Mouse (Mus musculus): Measurements from ENCODE around the gene Alg9. TPM values are rescaled to one million over a fixed set of nuclear protein-coding genes. Genes with fewer than 3 reads are reported as not detected.

The Alg9 gene
- 10 to 100 TPM; 15.0 to 16.3 TPM for total RNA-seq (2021)
- long read RNA-seq, experiment 1, transcript Alg9-201 (15 exons, 2,873 nt) = major isoform, 19 of 29 reads
- long read RNA-seq, experiment 1, partial matches to known transcripts = 0 of 29 reads
- long read RNA-seq, experiment 1, other reads (novel, unspliced or antisense) = 7 of 29 reads
- long read RNA-seq, experiment 2, transcript Alg9-201 (15 exons, 2,873 nt) = major isoform, 17 of 29 reads
- long read RNA-seq, experiment 2, partial matches to known transcripts = 1 of 29 reads
- long read RNA-seq, experiment 2, other reads (novel, unspliced or antisense) = 9 of 29 reads

DNA sequence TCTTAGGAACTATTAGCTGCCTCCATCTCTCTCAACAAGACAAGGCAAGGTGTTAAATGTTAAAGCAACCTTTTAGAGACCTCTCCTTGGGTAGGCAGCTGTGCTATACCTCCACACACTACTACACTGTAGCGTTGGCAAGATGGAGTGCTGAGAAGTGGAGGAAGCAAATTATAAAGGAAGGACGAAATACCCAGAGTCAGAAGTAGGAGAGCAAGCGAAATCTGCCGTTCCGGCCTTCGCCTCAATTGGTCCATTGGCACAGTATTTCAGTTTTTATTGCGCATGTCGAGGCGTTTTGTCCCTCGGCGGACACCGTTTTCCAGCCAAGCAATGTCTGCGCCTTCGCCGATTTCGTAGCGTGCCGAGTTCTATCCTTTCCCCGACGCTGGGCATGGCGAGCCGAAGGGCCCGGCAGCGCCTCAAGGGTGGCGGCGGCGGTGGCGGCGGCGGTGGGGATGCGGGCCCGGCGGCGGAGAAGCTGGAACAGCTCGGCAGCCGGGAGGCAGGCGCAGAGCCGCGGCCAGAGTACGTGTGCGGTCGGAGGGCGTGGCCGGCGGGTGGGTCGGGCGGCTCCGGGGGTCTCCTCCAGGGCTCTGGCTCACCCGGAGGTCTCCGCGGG is at the start of gene Alg9, which contains the start of gene 1110032A03Rik:
Alg9 (plus strand) TSS at position 29 of the 622 bp plus-strand sequence.
1110032A03Rik (minus strand) TSS at position 530 of the 622 bp plus-strand sequence.
- DNase-seq (ENCODE audit: low spot score in 2 of 2) = peak; percentile 80 to 92

DNA sequence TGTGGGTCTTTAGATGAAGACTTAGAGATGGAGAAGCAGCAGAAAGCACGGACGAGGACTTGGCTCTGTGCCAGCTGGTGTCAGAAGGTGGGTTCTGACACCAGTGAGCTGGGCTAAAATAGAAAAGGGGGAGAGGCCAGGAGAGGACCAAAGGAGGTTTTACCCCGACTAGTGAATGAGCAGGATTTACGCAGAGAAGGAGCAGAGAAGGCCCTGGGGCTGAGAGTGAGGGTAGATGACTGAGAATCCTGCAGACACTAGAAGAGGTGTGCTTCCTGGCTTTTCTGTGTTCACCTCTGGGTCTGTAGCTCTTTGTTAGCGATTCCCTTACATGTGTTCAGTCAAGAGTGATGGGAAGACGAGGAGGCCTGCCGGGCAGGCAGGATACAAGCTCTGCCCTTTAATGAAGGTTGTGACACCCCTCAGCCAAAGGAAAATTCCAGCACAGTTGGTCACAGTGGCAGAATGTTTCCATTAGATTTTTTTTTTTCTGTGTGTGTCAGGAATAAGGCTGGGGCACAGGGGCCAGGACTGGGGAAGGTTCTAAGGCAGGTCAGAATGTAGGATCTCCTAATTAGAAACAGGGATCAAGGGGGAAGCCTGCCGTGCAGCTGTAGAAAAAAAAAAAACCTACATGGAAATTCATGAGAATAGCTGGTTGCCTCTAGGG is 48.8 kb upstream of the Alg9 start:
- DNase-seq (ENCODE audit: low spot score in 2 of 2) = no peak

DNA sequence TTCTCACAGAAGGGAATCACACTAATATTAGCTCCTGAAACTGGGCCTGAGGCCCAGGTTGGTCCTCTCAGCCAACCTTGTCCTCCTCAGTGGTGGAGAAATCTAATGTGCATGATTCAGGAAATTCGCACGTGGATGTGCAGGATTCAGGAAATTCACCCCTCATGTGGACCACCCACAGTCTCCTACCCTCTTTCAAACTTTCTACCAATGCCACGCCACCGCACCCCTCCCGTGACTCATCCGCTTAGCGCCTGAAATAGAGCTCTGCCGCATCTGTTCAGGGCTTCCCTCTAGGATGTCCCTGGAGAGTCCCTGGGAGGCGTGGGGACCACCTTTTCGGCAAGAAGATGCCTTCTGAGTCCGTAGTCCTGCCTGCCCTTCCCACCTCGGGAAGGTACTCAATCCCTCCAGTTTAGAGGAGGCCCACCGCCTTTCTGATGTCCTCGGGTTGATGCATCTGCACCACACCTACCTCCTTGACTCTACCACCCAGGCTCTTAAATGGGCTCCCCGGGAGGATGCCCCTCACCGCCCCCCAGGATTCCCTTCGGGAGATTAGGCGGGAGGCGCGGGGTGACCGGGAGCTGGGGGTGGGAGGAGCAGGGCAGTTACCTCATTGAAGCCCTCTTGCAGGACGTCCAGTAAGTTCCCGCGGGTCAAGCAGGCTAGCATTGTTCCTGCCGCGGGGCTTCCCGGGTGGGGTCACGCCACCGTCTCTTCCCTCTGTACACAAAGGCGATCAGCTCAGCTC is 47.5 kb upstream of the Alg9 start:
- no peak for DNase-seq (ENCODE audit: low spot score in 2 of 2)

DNA sequence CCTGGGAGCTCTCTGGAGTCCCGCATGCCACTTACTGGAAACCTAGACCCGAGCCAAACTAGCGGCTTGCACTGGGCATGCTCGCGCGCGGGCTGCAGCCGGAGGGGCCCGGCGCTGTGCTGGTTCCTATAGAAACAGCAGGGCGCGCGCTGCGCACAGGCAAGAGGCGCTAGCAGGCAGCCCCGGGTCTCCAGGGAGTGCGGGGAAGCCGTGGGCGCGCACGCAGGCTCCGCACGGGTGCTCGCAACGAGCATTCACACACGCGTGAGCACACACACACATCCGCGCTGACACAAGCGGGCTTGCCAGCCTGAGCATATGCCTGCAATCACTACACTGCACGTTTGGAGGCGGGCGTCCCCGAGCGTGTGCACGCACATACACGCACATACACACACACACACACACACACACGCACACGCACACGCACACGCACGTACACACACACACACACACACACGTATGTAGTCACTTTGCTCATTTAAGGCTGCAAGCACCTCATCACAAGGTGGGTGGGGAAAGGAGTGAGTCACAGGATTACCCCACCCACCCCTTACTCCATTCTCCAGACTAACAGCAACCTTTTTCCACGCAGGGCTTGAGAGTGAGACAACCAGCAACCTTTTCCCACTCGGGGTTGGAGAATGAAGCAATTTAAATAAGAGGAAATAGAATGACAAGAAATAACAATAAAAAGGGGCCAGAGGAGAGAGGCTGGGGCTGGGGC is 46.7 kb upstream of the Alg9 start:
- peak; percentile 64 to 81 for DNase-seq (ENCODE audit: low spot score in 2 of 2)

DNA sequence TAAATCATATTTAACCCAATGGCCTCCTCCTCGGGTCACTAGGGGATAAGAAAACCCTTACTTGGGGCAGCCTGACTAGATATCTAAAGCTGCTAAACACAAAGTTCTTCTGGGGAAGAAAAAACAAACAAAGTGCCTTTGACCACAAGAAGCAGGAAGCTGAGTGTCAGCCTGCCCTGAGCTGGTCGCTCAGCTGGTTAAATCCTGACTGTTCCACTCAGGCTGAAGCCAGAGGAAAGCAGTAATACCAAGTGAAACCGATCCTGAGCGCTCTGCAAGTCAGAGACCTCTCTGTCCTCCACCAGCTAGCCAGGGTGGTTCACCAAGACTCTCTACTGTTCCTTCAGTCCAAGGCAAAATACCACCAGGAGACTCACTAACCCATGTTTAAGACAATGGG is 45.2 kb upstream of the Alg9 start:
- no peak for DNase-seq (ENCODE audit: low spot score in 2 of 2)

DNA sequence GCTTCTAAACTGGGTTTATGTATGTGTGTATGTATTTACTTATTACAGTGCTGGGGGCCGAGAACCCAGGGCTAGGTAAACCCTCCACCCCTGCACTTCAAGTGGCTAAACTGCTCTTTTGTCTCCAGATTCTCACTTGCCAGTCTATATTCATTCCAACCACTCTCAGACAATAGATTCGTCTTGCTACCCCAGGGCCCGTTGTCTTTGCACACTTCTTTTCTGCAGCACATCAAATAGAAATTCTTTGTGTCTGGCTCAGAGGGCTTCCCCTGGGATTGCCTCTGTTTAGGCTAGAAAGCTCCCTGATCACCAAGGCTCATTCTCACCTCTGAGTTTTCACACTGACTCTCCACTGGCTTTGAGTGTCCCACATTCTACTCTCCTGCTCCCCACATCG is 42.3 kb upstream of the Alg9 start:
- no peak for DNase-seq (ENCODE audit: low spot score in 2 of 2)

DNA sequence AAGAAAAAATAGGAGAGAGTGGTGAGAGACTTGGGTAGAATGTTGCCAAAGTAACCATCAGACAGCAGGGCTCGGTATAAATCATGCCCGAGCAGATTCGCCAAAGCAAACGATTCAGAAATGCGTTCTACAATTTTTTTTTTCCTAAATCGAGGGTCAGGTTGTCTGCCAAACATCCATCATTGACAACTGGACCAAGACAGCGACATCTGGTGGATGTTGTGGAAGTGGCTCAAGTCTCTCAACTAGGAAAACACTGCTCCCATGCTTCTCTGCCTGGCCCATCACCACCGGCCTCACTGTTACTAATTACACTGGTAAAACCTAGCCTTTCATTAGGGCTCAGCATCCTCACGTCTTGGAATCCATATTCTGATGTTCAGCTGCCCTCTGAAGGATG is 39.8 kb upstream of the Alg9 start:
- DNase-seq (ENCODE audit: low spot score in 2 of 2) = peak in 1 of 2 experiments; percentile 47

DNA sequence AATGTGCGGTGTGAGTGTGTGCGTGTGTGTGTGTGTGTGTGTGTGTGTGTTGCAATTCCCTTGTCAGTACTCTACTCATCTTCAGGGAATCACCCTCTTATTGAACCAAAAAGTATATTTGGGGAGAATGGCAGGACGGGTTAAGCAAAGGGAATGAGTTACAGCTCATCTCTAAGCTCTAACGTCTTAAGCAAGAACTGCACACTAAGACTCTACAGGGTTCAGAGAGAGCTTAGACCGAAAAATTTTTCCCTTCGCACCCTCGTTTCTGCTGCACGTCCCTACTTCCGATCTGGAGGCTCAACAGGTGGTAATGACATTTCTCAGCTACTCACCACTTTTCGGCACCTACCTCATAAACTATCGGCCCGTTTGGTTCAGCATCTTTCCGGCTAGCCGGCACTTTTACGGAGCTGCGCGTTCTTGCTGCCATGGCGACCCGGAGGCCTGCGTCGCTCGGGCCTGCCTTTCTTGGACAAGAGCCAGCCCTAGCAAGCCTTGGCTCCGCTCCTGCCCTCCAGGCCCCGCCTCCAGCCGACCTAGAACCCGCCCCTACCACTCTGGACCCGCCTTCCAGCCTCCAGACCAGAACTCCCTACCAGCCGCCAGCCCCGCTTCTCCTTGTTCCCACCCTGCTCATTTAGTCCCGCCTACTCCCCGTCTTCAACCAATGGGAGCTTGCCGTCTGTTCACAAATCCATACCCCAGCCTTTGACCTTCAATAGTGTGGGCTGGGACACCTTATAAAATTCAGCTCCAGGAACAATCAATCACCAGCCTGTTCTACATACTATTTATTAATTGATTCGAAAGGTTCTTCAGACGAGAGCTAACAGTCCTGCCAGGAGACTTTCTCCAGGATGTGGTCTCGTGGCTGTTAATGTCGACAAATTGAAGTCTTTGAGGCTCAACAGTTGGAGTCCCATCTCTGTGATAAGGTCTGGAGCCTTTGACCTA is 35.6 kb upstream of the Alg9 start, which contains the start of gene Dixdc1:
Dixdc1 (minus strand) TSS at position 604 of the 957 bp plus-strand sequence.
- peak; percentile 89 to 91 for DNase-seq (ENCODE audit: low spot score in 2 of 2)

DNA sequence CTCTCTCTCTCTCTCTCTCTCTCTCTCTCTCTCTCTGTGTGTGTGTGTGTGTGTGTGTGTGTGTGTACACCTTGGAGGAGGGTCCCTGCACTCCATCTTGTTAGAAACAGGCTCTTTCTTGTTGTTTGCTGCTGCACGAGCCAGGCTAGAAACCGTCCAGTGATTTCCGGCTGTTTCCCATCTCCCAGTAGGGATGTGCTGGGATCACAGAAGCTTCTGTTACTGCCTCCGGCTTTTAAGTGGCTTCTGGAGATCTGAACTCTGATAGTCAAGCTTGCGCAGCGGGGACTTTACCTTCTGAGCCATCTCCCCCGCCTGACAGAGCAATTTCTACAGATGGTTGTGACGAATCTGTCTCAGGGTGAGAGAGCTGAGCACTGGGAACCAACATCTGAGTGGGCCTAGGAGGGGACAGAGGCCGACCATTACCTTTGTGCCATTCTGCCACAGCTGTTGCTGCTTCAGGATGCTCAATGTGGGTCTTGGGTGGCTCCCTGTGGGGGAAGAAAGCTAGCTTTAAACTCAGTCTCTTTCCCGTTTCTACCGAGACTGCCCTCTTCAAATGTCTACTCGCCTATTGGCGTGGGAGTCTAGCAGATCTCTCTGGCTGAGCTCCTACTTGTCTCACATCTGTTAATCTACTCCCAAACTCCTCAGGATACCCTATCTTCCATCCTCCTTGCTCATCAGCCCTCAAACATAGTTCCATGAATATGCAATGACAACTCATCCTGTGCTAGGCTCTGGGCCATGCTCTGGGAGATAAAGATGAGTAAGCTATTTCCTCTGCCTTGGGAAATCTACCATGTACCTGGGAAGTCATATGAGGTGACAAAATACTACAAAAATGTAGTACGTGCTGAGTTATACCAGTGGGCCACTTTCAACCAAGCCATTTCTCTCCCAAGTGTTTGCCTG is 33.7 kb upstream of the Alg9 start:
- no peak for DNase-seq (ENCODE audit: low spot score in 2 of 2)

DNA sequence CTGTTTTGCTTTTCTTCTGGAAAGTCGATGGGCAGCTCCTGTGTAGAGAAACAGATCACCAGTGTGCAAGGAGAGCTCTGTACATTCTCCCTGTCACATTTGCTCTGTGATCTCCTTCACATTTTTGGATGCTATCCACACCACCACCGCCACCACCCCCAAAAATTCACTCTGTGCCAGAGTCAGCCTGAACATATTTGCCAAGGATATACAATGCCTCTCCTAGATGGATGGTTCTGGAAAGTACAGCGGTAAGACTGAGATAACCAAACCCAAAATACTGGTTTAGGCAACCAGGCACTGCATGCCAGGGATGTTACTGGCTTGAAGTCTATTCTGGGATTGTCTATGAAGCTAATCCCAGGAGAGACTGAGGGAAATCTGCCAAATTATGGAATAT is 32.6 kb upstream of the Alg9 start:
- DNase-seq (ENCODE audit: low spot score in 2 of 2) = no peak

DNA sequence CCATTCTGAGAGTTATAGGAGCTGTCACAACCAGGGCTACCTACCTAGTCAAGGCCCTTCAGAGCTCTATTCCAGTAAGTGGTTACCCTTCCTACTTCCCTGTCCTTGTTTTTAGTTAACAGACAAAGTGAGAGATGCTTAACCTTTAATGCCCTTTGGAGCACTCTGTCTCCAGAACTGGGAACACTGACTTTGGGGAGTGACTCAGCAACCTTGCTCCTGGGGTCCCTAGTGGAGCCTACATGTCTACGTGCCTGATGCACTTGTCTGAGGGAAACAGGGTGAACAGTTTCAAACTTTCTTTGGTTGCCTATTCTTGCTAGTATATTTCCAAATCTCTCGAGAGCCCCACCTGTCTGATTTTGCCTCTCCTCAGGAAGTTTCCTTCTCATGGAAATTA is 32.1 kb upstream of the Alg9 start:
- DNase-seq (ENCODE audit: low spot score in 2 of 2) = no peak

DNA sequence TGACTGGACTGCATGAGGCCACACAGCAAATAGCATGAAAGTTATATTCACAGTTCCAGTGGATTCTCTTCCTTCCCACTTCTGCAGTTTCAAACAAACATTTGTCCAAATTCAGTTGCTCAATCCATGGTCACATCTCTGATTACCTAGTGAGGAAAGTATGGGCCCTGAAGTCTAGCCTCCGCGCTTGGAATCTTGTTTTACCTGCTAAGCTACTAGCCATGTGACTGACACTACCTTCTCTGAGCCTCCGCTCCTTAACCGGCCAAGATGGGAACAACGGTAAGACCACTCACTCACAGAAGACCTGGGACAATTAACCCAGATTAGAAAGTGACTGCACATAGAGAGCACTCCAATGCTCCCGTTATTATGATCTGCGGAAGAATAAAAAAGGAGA is 29.0 kb upstream of the Alg9 start:
- no peak for DNase-seq (ENCODE audit: low spot score in 2 of 2)

DNA sequence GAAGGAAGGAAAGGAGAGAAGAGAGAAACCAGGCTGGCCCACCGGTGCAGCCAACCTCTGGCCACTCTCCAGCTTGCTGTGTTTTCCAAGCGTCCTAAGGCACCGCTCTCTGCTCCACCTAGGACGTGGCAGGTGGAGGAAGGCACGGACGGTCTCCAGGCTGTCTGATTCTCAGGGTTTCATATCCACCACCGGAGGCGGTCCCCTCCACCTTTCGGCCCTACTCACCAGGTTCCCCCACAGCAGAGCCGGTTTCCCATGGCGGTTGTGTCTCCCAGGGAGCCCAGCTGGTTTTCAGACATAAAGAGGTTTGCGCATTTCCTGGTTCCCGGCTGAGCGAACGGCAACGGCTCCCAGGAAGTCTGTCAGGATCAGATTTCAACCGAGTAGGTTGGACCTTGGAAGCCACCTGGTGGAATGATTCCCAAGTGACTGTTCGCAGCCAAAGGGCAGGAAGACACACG is 28.6 kb upstream of the Alg9 start, which contains the start of gene 2310030G06Rik:
2310030G06Rik (minus strand) TSS at position 323 of the 464 bp plus-strand sequence.
- no peak for DNase-seq (ENCODE audit: low spot score in 2 of 2)

DNA sequence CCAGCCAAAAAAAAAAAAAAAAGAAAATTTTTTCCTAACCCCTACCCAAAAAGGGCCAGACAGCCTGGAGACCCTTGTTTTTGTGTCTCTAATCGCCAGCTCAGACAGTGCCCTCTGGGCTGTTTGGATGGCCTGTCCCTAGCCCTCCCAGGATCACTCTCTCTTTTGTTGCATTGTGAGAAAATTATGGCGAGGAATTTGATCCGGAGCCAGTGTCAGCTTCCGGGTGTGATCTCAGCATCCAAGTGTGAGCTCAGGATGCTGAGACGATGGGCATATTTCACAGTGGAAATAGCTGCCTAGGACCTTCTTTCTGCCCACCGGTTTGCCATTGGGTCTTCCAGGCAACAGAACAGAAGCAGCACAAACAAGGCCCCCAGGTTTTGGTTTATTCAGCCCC is 24.1 kb upstream of the Alg9 start:
- no peak for DNase-seq (ENCODE audit: low spot score in 2 of 2)

DNA sequence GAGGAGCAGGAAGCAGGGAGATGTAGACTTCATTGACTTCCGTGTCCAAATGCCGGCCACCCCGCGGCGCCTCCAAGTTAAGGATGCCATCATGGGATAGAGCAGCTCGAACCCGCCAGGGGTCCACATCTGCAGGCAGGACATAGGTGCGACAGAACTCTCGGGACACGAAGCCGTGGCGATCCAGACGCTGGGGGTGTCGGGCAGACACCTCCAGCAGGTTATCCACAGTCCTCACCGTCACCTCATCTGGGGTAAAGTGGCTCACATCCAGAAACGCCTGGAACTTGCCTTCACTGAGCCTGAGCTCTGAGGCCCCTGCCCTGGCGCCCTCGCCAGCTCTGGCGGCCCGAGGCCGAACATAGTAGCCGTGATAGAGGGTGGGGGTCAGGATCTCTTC is 23.5 kb upstream of the Alg9 start, which contains the start of gene Cryab:
Cryab (plus strand) TSS at position 3 of the 400 bp plus-strand sequence.
- DNase-seq (ENCODE audit: low spot score in 2 of 2) = peak in 1 of 2 experiments; percentile 16

DNA sequence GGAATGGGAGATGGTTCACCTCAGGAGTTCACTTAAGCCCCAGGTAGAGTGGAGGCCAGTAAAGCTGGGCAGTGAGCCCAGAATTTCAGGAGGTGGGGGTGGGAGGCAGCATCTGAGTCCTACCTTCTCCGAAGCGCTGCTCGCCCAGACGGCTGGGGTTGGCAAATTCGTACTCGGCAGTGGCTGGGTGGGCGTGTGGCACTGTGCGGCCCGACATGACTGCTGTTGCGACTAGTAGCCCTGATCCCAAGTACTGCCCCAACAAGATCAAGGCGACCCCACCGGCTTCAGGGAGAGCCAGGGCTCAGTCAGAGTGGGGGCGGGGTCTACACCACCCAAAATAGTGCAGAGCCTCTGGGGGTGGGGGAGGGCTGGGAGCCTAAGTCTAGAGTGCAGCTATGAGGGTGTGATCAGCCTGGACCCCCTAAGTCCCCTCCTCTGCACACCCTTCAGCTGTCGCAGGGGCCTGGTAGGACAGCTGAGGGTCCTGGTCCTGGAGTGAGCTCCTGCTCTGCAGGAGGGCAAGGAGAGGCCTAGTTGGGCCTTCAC is 22.7 kb upstream of the Alg9 start, which contains the start of gene Hspb2:
Hspb2 (minus strand) TSS at position 301 of the 549 bp plus-strand sequence.
- peak in 1 of 2 experiments; percentile 51 for DNase-seq (ENCODE audit: low spot score in 2 of 2)

DNA sequence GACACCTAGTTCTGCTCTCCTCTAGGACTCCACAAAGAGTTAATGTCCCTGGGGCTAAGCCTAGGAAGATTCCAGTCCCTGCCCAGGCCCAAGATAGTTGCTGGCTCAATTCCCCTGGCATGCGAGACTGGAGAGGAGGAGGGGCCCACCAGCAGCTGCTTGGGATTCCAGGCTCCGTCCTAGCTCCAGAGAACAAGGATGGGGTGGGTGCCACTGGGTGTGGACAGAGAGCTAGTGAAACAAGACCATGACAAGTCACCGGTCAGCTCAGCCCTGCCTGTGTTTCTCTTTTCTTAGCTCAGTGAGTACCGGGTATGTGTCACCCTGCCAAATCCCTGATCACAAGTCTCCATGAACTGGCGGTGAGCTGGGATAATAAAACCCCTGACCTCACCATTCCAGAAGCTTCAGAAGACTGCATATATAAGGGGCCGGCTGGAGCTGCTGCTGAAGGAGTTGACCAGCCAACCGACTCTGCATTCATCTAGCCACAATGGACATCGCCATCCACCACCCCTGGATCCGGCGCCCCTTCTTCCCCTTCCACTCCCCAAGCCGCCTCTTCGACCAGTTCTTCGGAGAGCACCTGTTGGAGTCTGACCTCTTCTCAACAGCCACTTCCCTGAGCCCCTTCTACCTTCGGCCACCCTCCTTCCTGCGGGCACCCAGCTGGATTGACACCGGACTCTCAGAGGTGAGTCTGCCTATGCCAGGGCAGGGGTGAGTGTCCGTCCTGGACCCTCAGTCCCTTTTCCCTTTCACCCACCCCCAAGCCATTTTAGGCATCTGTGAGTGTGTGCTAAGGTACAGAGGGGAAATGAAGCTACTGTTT is 21.8 kb upstream of the Alg9 start:
- peak; percentile 72 to 89 for DNase-seq (ENCODE audit: low spot score in 2 of 2)
